Mouse (Mus musculus): ENCODE measurements around the gene Lzic.
"Not testable (repeated sequence)": the region's sequence is repeated elsewhere in the genome, so short reads cannot be mapped to it uniquely, and the experiment has no call there.

Lzic gene
- long read RNA-seq, experiment 1, transcript Lzic-201 (7 exons, 1,817 nt): major isoform, 7 of 13 reads
- long read RNA-seq, experiment 1, partial matches to known transcripts: 1 of 13 reads
- long read RNA-seq, experiment 1, other reads (novel, unspliced or antisense): 5 of 13 reads
- long read RNA-seq, experiment 2, partial matches to known transcripts: 1 of 18 reads
- long read RNA-seq, experiment 2, other reads (novel, unspliced or antisense): 12 of 18 reads

GRCm38 (mm10) chr4:149485053-149485824 lies at the start of gene Lzic, which contains the start of gene Nmnat1:
Lzic (plus strand) TSS chr4:149485229.
Nmnat1 (minus strand) TSS chr4:149485202.
- intact Hi-C loops (cut with DNase I): loop anchor here (2.0 kb wide), 1 partner anchor 58 kb away; no protein-coding TSS in a partner anchor

- intact Hi-C loops (cut with DNase I): no loop called here
Observed at GRCm38 (mm10) chr4:149440576-149440975, 44.5 kb upstream of the Lzic start.

- intact Hi-C loops (cut with DNase I): no loop called here
Observed at GRCm38 (mm10) chr4:149442436-149442835, 42.6 kb upstream of the Lzic start.

- intact Hi-C loops (cut with DNase I): no loop called here
Observed at GRCm38 (mm10) chr4:149444465-149444864, 40.6 kb upstream of the Lzic start.

GRCm38 (mm10) chr4:149444964-149445701 lies 39.9 kb upstream of the Lzic start:
- intact Hi-C loops (cut with DNase I): no loop called here

- intact Hi-C loops (cut with DNase I): no loop called here
Observed at GRCm38 (mm10) chr4:149445868-149446267, 39.2 kb upstream of the Lzic start.

GRCm38 (mm10) chr4:149446309-149446708 lies 38.7 kb upstream of the Lzic start:
- intact Hi-C loops (cut with DNase I): no loop called here

GRCm38 (mm10) chr4:149450636-149451035 lies 34.4 kb upstream of the Lzic start:
- intact Hi-C loops (cut with DNase I): no loop called here

- intact Hi-C loops (cut with DNase I): no loop called here
Observed at GRCm38 (mm10) chr4:149453656-149454055, 31.4 kb upstream of the Lzic start.

GRCm38 (mm10) chr4:149454263-149454662 lies 30.8 kb upstream of the Lzic start:
- intact Hi-C loops (cut with DNase I): no loop called here

GRCm38 (mm10) chr4:149454879-149455278 lies 30.1 kb upstream of the Lzic start, which contains the start of gene Rbp7:
Rbp7 (minus strand) TSS chr4:149454978.
- intact Hi-C loops (cut with DNase I): no loop called here

GRCm38 (mm10) chr4:149457163-149457562 lies 27.9 kb upstream of the Lzic start:
- intact Hi-C loops (cut with DNase I): not testable (repeated sequence)

GRCm38 (mm10) chr4:149457831-149458430 lies 27.1 kb upstream of the Lzic start:
- intact Hi-C loops (cut with DNase I): no loop called here

- intact Hi-C loops (cut with DNase I): no loop called here
Observed at GRCm38 (mm10) chr4:149458526-149458925, 26.5 kb upstream of the Lzic start.

- intact Hi-C loops (cut with DNase I): no loop called here
Observed at GRCm38 (mm10) chr4:149459425-149459824, 25.6 kb upstream of the Lzic start.

- intact Hi-C loops (cut with DNase I): not testable (repeated sequence)
Observed at GRCm38 (mm10) chr4:149460475-149460874, 24.6 kb upstream of the Lzic start.

- intact Hi-C loops (cut with DNase I): no loop called here
Observed at GRCm38 (mm10) chr4:149461579-149462304, 23.3 kb upstream of the Lzic start.

GRCm38 (mm10) chr4:149462305-149462971 lies 22.6 kb upstream of the Lzic start:
- intact Hi-C loops (cut with DNase I): no loop called here

GRCm38 (mm10) chr4:149463435-149463950 lies 21.5 kb upstream of the Lzic start:
- intact Hi-C loops (cut with DNase I): no loop called here

GRCm38 (mm10) chr4:149469557-149469956 lies 15.5 kb upstream of the Lzic start:
- intact Hi-C loops (cut with DNase I): no loop called here
